Mouse (Mus musculus) embryonic facial prominence, embryonic 12.5 days (tissue): Measurements from ENCODE around the gene Ccr4. TPM values are rescaled to one million over a fixed set of nuclear protein-coding genes. Genes with fewer than 3 reads are reported as not detected.

Experiments used
- ATAC-seq: fragments of 200-750 bp; cut with Nextera tagmentation; 2 replicates; pipeline ENCODE4 v1.8.0; 2017; ENCODE audit not compliant: insufficient number of reproducible peaks, insufficient read depth, low FRiP score, low TSS enrichment
- H3K27ac ChIP-seq: fragments of 300-500 bp; sonication (generic); 2 replicates; pipeline ENCODE4 v1.5.1; 2016; ENCODE audit warnings: mild to moderate bottlenecking
- H3K27me3 ChIP-seq: fragments of 300-500 bp; sonication (generic); 2 replicates; pipeline ENCODE4 v1.6.1; 2016; ENCODE audit warnings: mild to moderate bottlenecking, moderate library complexity
- H3K36me3 ChIP-seq: fragments of 300-500 bp; sonication (generic); 2 replicates; pipeline ENCODE4 v1.6.1; 2016; ENCODE audit warnings: mild to moderate bottlenecking
- H3K4me1 ChIP-seq: fragments of 300-500 bp; sonication (generic); 2 replicates; pipeline ENCODE4 v1.6.1; 2016
- H3K4me2 ChIP-seq: fragments of 300-500 bp; sonication (generic); replicated peaks from 2 replicates; pipeline ENCODE4 v1.6.1; 2016; ENCODE audit warnings: mild to moderate bottlenecking, moderate library complexity
- H3K4me3 ChIP-seq: fragments of 300-500 bp; sonication (generic); 2 replicates; pipeline ENCODE4 v1.5.1; 2016; ENCODE audit warnings: mild to moderate bottlenecking
- H3K9ac ChIP-seq: fragments of 300-500 bp; sonication (generic); 2 replicates; pipeline ENCODE4 v1.6.1; 2016; ENCODE audit warnings: mild to moderate bottlenecking, moderate library complexity
- H3K9me3 ChIP-seq: fragments of 300-500 bp; sonication (generic); 2 replicates; pipeline ENCODE4 v1.6.1; 2016; ENCODE audit warnings: mild to moderate bottlenecking, moderate library complexity
- WGBS: fragments of 180-500 bp; shearing (Covaris S2); methylation state at CpG from one replicate; pipeline ENCODE4 v1.1.7; 2016; 5-methylcytosine and 5-hydroxymethylcytosine counted together
- polyA plus RNA-seq: library from polyadenylated mRNA; unstranded; fragments of >200 nt; fragmentation: Nextera tagmentation; extraction: Ambion mirVana; gene quantifications from 2 replicates; pipeline ENCODE4 v1.2.1, GENCODE M21; 2016

The Ccr4 gene
- polyA plus RNA-seq, 1 experiment from 2014 or later, result not detected

GRCm38 (mm10) chr9:114499783-114500515 lies 4.8 kb downstream of the Ccr4 start:
- no peaks in the 10 kb centered on the region for H3K9me3 ChIP-seq
- no peak overlapping the region for H3K4me3 ChIP-seq
- WGBS, result 19% methylated on average over 15 of the region's 15 CpGs
- ATAC-seq, result peak; percentile 51; the same call in 1 of the 2 replicates
- 0 out of 2 replicates have a peak, but pooled peaks cover 3% of the 10 kb centered on the region for H3K4me1 ChIP-seq
- 0 out of 2 replicates have a peak overlapping the region, but pooled peaks have one; percentile 11 for H3K4me2 ChIP-seq
- H3K27me3 ChIP-seq, result no peaks in the 10 kb centered on the region
- no peak overlapping the region for H3K9ac ChIP-seq
- no peaks in the 10 kb centered on the region for H3K36me3 ChIP-seq
- no peak overlapping the region for H3K27ac ChIP-seq

DNA sequence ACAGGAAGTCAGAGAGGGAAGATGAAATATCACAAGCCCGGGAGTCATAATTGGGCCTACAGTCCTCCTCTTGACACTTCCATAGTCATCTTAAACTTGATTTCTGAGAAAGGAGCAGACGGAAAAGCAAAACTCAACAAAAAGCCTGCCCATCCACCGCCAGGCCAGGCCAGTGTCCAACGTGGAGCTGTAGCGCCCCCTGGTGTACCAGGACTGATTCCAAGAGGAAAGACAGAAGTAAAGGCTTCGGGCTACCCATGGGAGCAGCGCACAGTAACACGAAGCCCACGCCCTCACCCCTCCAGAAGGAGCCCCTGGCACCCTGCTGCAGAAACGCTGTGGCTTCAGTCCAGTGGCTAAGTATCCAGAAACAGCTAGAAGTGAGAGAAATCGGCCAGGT lies 6.5 kb downstream of the Ccr4 start:
- no peak overlapping the region for H3K27ac ChIP-seq
- H3K9ac ChIP-seq, result no peak overlapping the region
- no peaks in the 10 kb centered on the region for H3K9me3 ChIP-seq
- WGBS, result 9% methylated on average over 11 of the region's 11 CpGs
- peak overlapping the region; percentile 38 for H3K4me2 ChIP-seq
- ATAC-seq, result no peak
- no peaks in the 10 kb centered on the region for H3K36me3 ChIP-seq
- H3K4me1 ChIP-seq, result 0 out of 2 replicates have a peak, but pooled peaks cover 3% of the 10 kb centered on the region
- H3K27me3 ChIP-seq, result no peaks in the 10 kb centered on the region
- H3K4me3 ChIP-seq, result no peak overlapping the region; the same call in 1 of the 2 replicates

- Histone ChIP-seq H3K9ac (no peak overlapping the region), H3K27ac (no peak overlapping the region), H3K36me3 (no peaks in the 10 kb centered on the region), H3K4me3 (no peak overlapping the region), H3K27me3 (no peaks in the 10 kb centered on the region), H3K4me2 (no peak overlapping the region), H3K9me3 (no peaks in the 10 kb centered on the region), H3K4me1 (0 out of 2 replicates have a peak, but pooled peaks cover 3% of the 10 kb centered on the region)
- WGBS, result 89% methylated on average over 7 of the region's 7 CpGs
- ATAC-seq, result no peak
Measured at GRCm38 (mm10) chr9:114496469-114496868, 8.2 kb downstream of the Ccr4 start.

GRCm38 (mm10) chr9:114487481-114488258 lies 17.0 kb downstream of the Ccr4 start:
- Histone ChIP-seq H3K9ac (no peak overlapping the region), H3K4me2 (no peak overlapping the region), H3K4me3 (no peak overlapping the region), H3K36me3 (no peaks in the 10 kb centered on the region), H3K27ac (no peak overlapping the region), H3K9me3 (no peaks in the 10 kb centered on the region), H3K4me1 (no peaks in the 10 kb centered on the region), H3K27me3 (no peaks in the 10 kb centered on the region)
- no peak for ATAC-seq
- WGBS, result 82% methylated on average over 23 of the region's 23 CpGs

DNA sequence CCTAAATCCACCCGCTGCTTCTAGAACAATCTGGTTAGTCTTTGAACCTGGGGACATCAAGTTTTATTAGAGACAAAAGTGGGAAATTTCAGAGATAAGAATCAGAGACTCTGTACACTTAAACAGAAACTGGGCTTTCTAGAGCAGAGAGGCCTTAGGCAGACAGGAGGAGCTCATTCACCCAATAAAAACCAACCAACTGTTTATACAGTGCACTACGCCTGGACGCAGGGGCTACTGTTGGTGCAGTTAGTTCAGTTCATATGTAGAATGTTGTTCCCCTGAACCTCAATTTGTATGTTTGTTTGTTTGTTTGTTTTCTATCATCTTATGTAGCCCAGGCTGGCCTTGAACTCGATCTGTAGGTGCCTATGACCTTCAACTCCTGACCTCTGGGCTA lies 17.9 kb downstream of the Ccr4 start:
- Histone ChIP-seq H3K4me2 (no peak overlapping the region), H3K27ac (no peak overlapping the region), H3K36me3 (no peaks in the 10 kb centered on the region), H3K9ac (no peak overlapping the region), H3K27me3 (no peaks in the 10 kb centered on the region), H3K4me1 (no peaks in the 10 kb centered on the region), H3K4me3 (no peak overlapping the region), H3K9me3 (no peaks in the 10 kb centered on the region)
- 82% methylated on average over 4 of the region's 4 CpGs for WGBS
- ATAC-seq, result no peak

DNA sequence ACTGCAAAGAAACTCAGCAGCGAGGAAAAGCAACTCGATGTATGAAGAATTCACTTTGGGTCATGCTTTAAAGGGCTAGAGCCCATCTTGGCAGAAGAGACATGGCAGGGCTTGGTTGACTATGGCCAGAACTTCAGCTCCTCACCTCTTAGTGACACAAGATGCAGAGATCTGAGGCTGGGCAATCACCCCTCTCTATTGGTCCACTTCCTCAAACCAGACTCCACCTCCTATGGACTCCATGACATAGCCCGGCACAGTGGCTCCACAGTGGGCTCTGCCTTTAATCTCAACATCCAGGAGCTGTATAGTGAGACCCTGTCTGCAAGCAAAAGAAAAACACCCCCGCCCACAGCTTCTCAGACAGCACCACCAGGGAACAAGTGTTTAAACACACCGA lies 19.9 kb downstream of the Ccr4 start:
- Histone ChIP-seq H3K4me3 (no peak overlapping the region), H3K36me3 (no peaks in the 10 kb centered on the region), H3K27ac (no peak overlapping the region), H3K4me1 (no peaks in the 10 kb centered on the region), H3K27me3 (no peaks in the 10 kb centered on the region), H3K4me2 (no peak overlapping the region), H3K9me3 (no peaks in the 10 kb centered on the region), H3K9ac (no peak overlapping the region)
- WGBS, result 77% methylated on average over 5 of the region's 5 CpGs
- ATAC-seq, result no peak

DNA sequence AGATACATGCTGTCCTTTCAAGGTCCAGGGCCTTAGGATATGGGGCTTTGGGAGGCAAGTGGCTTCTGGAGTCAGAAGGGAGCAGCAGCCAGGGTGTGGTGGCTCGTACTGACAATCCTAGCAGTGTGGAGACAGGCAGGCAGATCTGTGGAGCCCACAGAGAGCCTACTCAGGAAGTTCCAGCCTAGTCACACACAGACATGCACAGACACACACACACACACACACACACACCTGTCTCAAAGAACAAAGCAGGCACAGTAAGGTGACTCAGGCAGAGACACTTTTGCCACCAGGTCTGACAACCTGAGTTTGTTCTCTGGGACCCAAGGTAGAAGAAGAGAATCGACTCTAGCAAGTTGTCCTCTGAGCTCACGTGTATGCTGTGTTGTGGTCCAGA lies 23.8 kb downstream of the Ccr4 start:
- Histone ChIP-seq H3K4me1 (no peaks in the 10 kb centered on the region), H3K4me2 (no peak overlapping the region), H3K27ac (no peak overlapping the region), H3K9ac (no peak overlapping the region), H3K4me3 (no peak overlapping the region), H3K9me3 (no peaks in the 10 kb centered on the region), H3K36me3 (no peaks in the 10 kb centered on the region), H3K27me3 (no peaks in the 10 kb centered on the region)
- 89% methylated on average over 3 of the region's 3 CpGs for WGBS
- ATAC-seq, result no peak

DNA sequence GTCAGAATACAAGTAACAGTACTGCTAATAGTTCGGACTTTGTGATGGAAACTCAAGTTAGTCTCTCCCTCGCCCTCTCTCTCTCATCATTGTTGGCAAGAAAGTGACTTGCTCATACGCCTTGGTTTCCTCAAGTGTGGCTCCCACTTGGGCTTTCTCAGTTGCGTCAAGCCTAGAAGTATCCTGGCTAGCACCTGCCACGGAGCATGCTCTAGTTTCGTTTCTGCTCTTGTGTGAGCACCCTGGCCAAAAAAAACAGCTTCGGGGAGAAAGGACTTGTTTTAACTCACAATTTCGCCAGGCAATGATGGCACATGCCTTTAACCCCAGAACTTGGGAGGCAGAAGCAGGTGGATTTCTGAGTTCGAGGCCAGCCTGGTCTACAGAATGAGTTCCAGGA lies 27.7 kb downstream of the Ccr4 start:
- Histone ChIP-seq H3K27ac (no peak overlapping the region), H3K4me1 (no peaks in the 10 kb centered on the region), H3K9me3 (no peaks in the 10 kb centered on the region), H3K36me3 (no peaks in the 10 kb centered on the region), H3K4me2 (no peak overlapping the region), H3K9ac (no peak overlapping the region), H3K27me3 (no peaks in the 10 kb centered on the region), H3K4me3 (no peak overlapping the region)
- no peak for ATAC-seq
- 90% methylated on average over 9 of the region's 9 CpGs for WGBS

- WGBS, result 76% methylated on average over 7 of the region's 7 CpGs
- no peaks in the 10 kb centered on the region for H3K27me3 ChIP-seq
- no peak overlapping the region for H3K27ac ChIP-seq
- no peak for ATAC-seq
- no peak overlapping the region for H3K9ac ChIP-seq
- 0 out of 2 replicates have a peak, but pooled peaks cover 3% of the 10 kb centered on the region for H3K4me1 ChIP-seq
- H3K4me3 ChIP-seq, result no peak overlapping the region
- no peak overlapping the region for H3K4me2 ChIP-seq
- H3K9me3 ChIP-seq, result no peaks in the 10 kb centered on the region
- no peaks in the 10 kb centered on the region for H3K36me3 ChIP-seq
Measured at GRCm38 (mm10) chr9:114471892-114472291, 32.8 kb downstream of the Ccr4 start.

DNA sequence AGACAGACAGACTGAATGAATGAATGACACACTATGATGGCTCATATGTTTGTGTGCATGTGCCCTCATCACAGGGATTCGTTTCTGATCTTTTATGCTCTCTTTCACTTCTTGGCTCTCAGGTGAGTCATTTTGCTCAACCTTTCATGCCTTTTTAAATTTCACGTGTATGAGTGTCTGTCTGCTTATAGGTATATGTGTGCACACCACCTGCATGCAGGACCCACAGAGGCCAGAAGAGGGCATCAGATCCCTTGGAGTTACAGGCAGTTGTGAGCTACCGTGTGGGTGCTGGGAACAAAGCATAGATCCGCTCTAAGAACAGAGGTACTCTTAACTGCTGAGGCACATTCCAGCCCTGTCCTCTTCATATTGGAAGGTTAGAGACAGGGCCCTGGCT lies 36.0 kb downstream of the Ccr4 start:
- 0 out of 2 replicates have a peak, but pooled peaks cover 3% of the 10 kb centered on the region for H3K4me1 ChIP-seq
- no peak overlapping the region for H3K4me3 ChIP-seq
- no peaks in the 10 kb centered on the region for H3K9me3 ChIP-seq
- no peak overlapping the region for H3K4me2 ChIP-seq
- peaks cover 11% of the 10 kb centered on the region for H3K36me3 ChIP-seq
- 92% methylated on average over 4 of the region's 4 CpGs for WGBS
- ATAC-seq, result no peak
- H3K9ac ChIP-seq, result no peak overlapping the region
- no peaks in the 10 kb centered on the region for H3K27me3 ChIP-seq
- no peak overlapping the region for H3K27ac ChIP-seq

- Histone ChIP-seq H3K9ac (no peak overlapping the region), H3K9me3 (no peaks in the 10 kb centered on the region), H3K4me1 (0 out of 2 replicates have a peak, but pooled peaks cover 3% of the 10 kb centered on the region), H3K4me3 (no peak overlapping the region), H3K27me3 (no peaks in the 10 kb centered on the region), H3K36me3 (peaks cover 12% of the 10 kb centered on the region), H3K4me2 (no peak overlapping the region), H3K27ac (no peak overlapping the region)
- no peak for ATAC-seq
- WGBS, result 83% methylated on average over 5 of the region's 5 CpGs
Measured at GRCm38 (mm10) chr9:114468217-114468616, 36.5 kb downstream of the Ccr4 start.

GRCm38 (mm10) chr9:114466871-114467270 lies 37.8 kb downstream of the Ccr4 start:
- ATAC-seq, result no peak
- H3K36me3 ChIP-seq, result peaks cover 12% of the 10 kb centered on the region
- H3K4me3 ChIP-seq, result no peak overlapping the region
- WGBS, result 71% methylated on average over 7 of the region's 7 CpGs
- no peak overlapping the region for H3K27ac ChIP-seq
- H3K27me3 ChIP-seq, result no peaks in the 10 kb centered on the region
- H3K4me1 ChIP-seq, result 0 out of 2 replicates have a peak, but pooled peaks cover 3% of the 10 kb centered on the region
- no peak overlapping the region for H3K9ac ChIP-seq
- no peaks in the 10 kb centered on the region for H3K9me3 ChIP-seq
- no peak overlapping the region for H3K4me2 ChIP-seq
